Mouse (Mus musculus): Measurements from ENCODE around the gene Lingo4. TPM values are rescaled to one million over a fixed set of nuclear protein-coding genes. Genes with fewer than 3 reads are reported as not detected.

Gene Lingo4
- total RNA-seq, 2 experiments from 2014 or later: not detected

DNA sequence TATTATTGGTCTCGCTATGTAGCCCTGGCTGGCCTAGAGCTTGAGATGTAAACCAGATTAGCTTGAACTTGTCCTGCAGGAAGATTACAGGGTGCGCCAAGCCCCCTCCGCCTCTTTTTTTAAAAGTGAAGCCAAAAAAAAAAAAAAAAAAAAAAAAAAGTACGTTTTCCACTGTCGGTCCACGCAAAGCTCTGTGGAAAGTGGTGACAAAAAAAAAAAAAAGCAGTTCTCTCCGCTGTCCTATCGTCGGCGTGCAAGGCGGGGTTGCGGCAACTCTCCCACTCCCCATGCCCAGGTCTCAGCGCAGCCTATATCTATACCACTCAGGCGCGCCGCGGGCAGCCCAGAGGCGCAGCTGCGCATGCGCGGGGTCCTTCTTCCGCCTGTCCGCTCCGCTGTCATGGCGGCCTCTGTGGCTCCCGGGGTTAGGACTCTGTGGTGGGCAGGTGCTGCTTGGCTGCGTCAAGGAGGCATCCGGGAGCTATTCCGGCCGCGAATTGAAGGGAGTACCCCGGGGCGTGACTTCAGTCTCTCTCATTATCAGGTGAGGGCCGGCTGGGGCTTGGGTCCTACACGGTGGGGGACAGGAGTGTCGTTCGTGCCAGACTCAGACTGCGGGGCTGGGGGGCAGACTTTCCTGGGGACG lies 44.8 kb downstream of the Lingo4 start, which contains the start of gene Mrpl9:
Gene Mrpl9 (plus strand): TSS at position 368 of the 646 bp plus-strand sequence.
- ATAC-seq (replicated peaks; ENCODE audit: poor library complexity, severe bottlenecking): peak; percentile 96

GRCm38 (mm10) chr3:94443597-94443964 lies 45.3 kb downstream of the Lingo4 start, which contains the start of gene Oaz3:
Gene Oaz3 (minus strand): TSS chr3:94443915.
- no peak for ATAC-seq (replicated peaks; ENCODE audit: poor library complexity, severe bottlenecking)

GRCm38 (mm10) chr3:94449377-94449776 lies 51.1 kb downstream of the Lingo4 start:
- ATAC-seq (replicated peaks; ENCODE audit: poor library complexity, severe bottlenecking): no peak

Other genes starting within 250 kb of the Lingo4 start
- not detected in 2 replicates for gene Gm10696, start 220.3 kb upstream of the Lingo4 start, total RNA-seq (2014; fragmentation: Nextera tagmentation)
- not detected in 2 replicates for gene Gm10696, start 220.3 kb upstream of the Lingo4 start, total RNA-seq (2017)
- gene Gm5286, start 201.8 kb upstream of the Lingo4 start, total RNA-seq (2014; fragmentation: Nextera tagmentation): not detected in 2 replicates
- not detected in 2 replicates for gene Gm5286, start 201.8 kb upstream of the Lingo4 start, total RNA-seq (2017)
- gene Gm4778, start 134.5 kb upstream of the Lingo4 start, total RNA-seq (2014; fragmentation: Nextera tagmentation): not detected in 2 replicates
- gene Gm4778, start 134.5 kb upstream of the Lingo4 start, total RNA-seq (2017): not detected in 2 replicates
- gene Them4, start 88.4 kb upstream of the Lingo4 start, total RNA-seq (2014; fragmentation: Nextera tagmentation): 1.8 and 7.4 TPM in 2 replicates
- gene Them4, start 88.4 kb upstream of the Lingo4 start, total RNA-seq (2017): 4.5 and 5.5 TPM in 2 replicates
- not detected in 2 replicates for gene Them5, start 56.4 kb upstream of the Lingo4 start, total RNA-seq (2014; fragmentation: Nextera tagmentation)
- not detected in 2 replicates for gene Them5, start 56.4 kb upstream of the Lingo4 start, total RNA-seq (2017)
- not detected in 2 replicates for gene C2cd4d, start 36.1 kb upstream of the Lingo4 start, total RNA-seq (2014; fragmentation: Nextera tagmentation)
- not detected in 2 replicates for gene C2cd4d, start 36.1 kb upstream of the Lingo4 start, total RNA-seq (2017)
- gene Rorc, start 25.7 kb upstream of the Lingo4 start, total RNA-seq (2014; fragmentation: Nextera tagmentation): not detected in 2 replicates
- gene Rorc, start 25.7 kb upstream of the Lingo4 start, total RNA-seq (2017): 0.13 TPM in 1 of 2 replicates, not detected in the other
- gene Tdrkh, start 14.8 kb downstream of the Lingo4 start, total RNA-seq (2014; fragmentation: Nextera tagmentation): 4.5 TPM in 2 replicates
- 5.7 and 6.1 TPM in 2 replicates for gene Tdrkh, start 14.8 kb downstream of the Lingo4 start, total RNA-seq (2017)
- 32.5 and 49.1 TPM in 2 replicates for gene Mrpl9, start 44.8 kb downstream of the Lingo4 start, total RNA-seq (2014; fragmentation: Nextera tagmentation)
- gene Mrpl9, start 44.8 kb downstream of the Lingo4 start, total RNA-seq (2017): 56.3 and 60.6 TPM in 2 replicates
- not detected in 2 replicates for gene Oaz3, start 45.4 kb downstream of the Lingo4 start, total RNA-seq (2014; fragmentation: Nextera tagmentation)
- 6.9 TPM in 1 of 2 replicates, not detected in the other for gene Oaz3, start 45.4 kb downstream of the Lingo4 start, total RNA-seq (2017)
- gene Celf3, start 79.8 kb downstream of the Lingo4 start, total RNA-seq (2014; fragmentation: Nextera tagmentation): not detected in 2 replicates
- not detected in 2 replicates for gene Celf3, start 79.8 kb downstream of the Lingo4 start, total RNA-seq (2017)
- gene Riiad1, start 81.8 kb downstream of the Lingo4 start, total RNA-seq (2014; fragmentation: Nextera tagmentation): not detected in 2 replicates
- not detected in 2 replicates for gene Riiad1, start 81.8 kb downstream of the Lingo4 start, total RNA-seq (2017)
- 15.6 and 24.0 TPM in 2 replicates for gene Snx27, start 184.2 kb downstream of the Lingo4 start, total RNA-seq (2014; fragmentation: Nextera tagmentation)
- 21.8 and 29.7 TPM in 2 replicates for gene Snx27, start 184.2 kb downstream of the Lingo4 start, total RNA-seq (2017)
- gene Gm10972, start 244.6 kb downstream of the Lingo4 start, total RNA-seq (2014; fragmentation: Nextera tagmentation): not detected in 2 replicates
- not detected in 2 replicates for gene Gm10972, start 244.6 kb downstream of the Lingo4 start, total RNA-seq (2017)